Comparison of ENCODE assay signal across 28 mouse cellular contexts in genomic region chr2:51657684-51658083, GRCm38 (mm10). TPM values are rescaled to one million over a fixed set of nuclear protein-coding genes. Genes with fewer than 3 reads are reported as not detected.
DNase-seq lines count a peak whose midpoint lies in the region; ATAC-seq lines count a peak whose summit lies in the region.
"Had no signal": no experiment of that assay in that cellular context is flagged by ENCODE, and none has a peak within 500 bp of the region (broad histone marks: within the 10 kb centered on the region; RNA-seq: fewer than 3 reads in every experiment).

No protein-coding gene starts in this region.

- H3K27me3 ChIP-seq in kidney, embryonic 16.5 days (ENCODE audit: insufficient read depth, low read length): no peaks in the 10 kb centered on the region
- no peaks in the 10 kb centered on the region for H3K27me3 ChIP-seq in midbrain, embryonic 11.5 days (ENCODE audit: control insufficient read depth, insufficient read depth, low read length)
- H3K27me3 ChIP-seq in midbrain, embryonic 16.5 days (ENCODE audit: control insufficient read depth, insufficient read depth, low read depth, low read length): no peaks in the 10 kb centered on the region
- H3K27me3 ChIP-seq: forebrain, embryonic 13.5 days; megakaryocyte, embryonic 14.5 days; neural tube, embryonic 13.5 days; Patski had no signal

- no peaks in the 10 kb centered on the region for H3K4me1 ChIP-seq in kidney, embryonic 16.5 days (ENCODE audit: insufficient read depth, low read length)
- H3K4me1 ChIP-seq in midbrain, embryonic 11.5 days (ENCODE audit: control insufficient read depth, insufficient read depth, low read length): no peaks in the 10 kb centered on the region
- no peaks in the 10 kb centered on the region for H3K4me1 ChIP-seq in midbrain, embryonic 16.5 days (ENCODE audit: control insufficient read depth, insufficient read depth, low read length)
- H3K4me1 ChIP-seq: forebrain, embryonic 13.5 days; megakaryocyte, embryonic 14.5 days; neural tube, embryonic 13.5 days had no signal

- DNase-seq in cerebellum, postnatal 10 days: peak; percentile 20 to 29
- no peak for DNase-seq in cerebellum, postnatal 25 days
- DNase-seq in kidney, postnatal 14 days: peak; percentile 37
- no peak for DNase-seq in midbrain, embryonic 11.5 days (ENCODE audit: low spot score, missing footprints)
- DNase-seq in retina, postnatal 1 day: peak; percentile 92
- DNase-seq: adrenal gland, adult 8-10 months; cerebellum, adult 9-11 months; gastrocnemius, postnatal 14 days; kidney, adult 8-10 months; layer of hippocampus, postnatal 36 days; liver; right cerebral cortex, postnatal 25 days; thymus, adult 18-20 months had no signal

- H3K4me3 ChIP-seq in kidney, embryonic 16.5 days (ENCODE audit: low read length): no peak overlapping the region
- no peak overlapping the region for H3K4me3 ChIP-seq in midbrain, embryonic 11.5 days (ENCODE audit: low read depth, low read length)
- no peak overlapping the region for H3K4me3 ChIP-seq in midbrain, embryonic 16.5 days (ENCODE audit: low read depth, low read length)
- H3K4me3 ChIP-seq: erythroblast, embryonic 14.5 days; forebrain, embryonic 13.5 days; layer of hippocampus, adult 2 months; megakaryocyte, embryonic 14.5 days; neural tube, embryonic 13.5 days had no signal

- H3K36me3 ChIP-seq in kidney, embryonic 16.5 days (ENCODE audit: insufficient read depth, low read length): no peaks in the 10 kb centered on the region
- no peaks in the 10 kb centered on the region for H3K36me3 ChIP-seq in midbrain, embryonic 11.5 days (ENCODE audit: control insufficient read depth, insufficient read depth, low read length)
- H3K36me3 ChIP-seq in midbrain, embryonic 16.5 days (ENCODE audit: control insufficient read depth, insufficient read depth, low read length): no peaks in the 10 kb centered on the region
- H3K36me3 ChIP-seq: neural tube, embryonic 13.5 days had no signal

- H3K9ac ChIP-seq in kidney, embryonic 16.5 days (replicated peaks; ENCODE audit: low read length): no peak overlapping the region
- no peak overlapping the region for H3K9ac ChIP-seq in midbrain, embryonic 11.5 days (ENCODE audit: low read length)
- no peak overlapping the region for H3K9ac ChIP-seq in midbrain, embryonic 16.5 days (ENCODE audit: low read depth, low read length)
- H3K9ac ChIP-seq: forebrain, embryonic 13.5 days; neural tube, embryonic 13.5 days had no signal

- no peak for ATAC-seq in kidney, embryonic 16.5 days (ENCODE audit: low FRiP score, low TSS enrichment)
- peak; percentile 63; the same call in 1 of the 2 replicates for ATAC-seq in midbrain, embryonic 11.5 days (ENCODE audit: low FRiP score)
- ATAC-seq in midbrain, embryonic 16.5 days: no peak
- no peak for ATAC-seq in cerebellum, adult (ENCODE audit: insufficient number of reproducible peaks, low FRiP score, low TSS enrichment)
- ATAC-seq: forebrain, embryonic 13.5 days; inflammation-experienced regulatory T-cells, adult 6 months; Patski had no signal

- no peaks in the 10 kb centered on the region for H3K9me3 ChIP-seq in kidney, embryonic 16.5 days (ENCODE audit: low read length)
- no peaks in the 10 kb centered on the region for H3K9me3 ChIP-seq in midbrain, embryonic 11.5 days (ENCODE audit: control insufficient read depth, low read length)
- no peaks in the 10 kb centered on the region for H3K9me3 ChIP-seq in midbrain, embryonic 16.5 days (replicated peaks; ENCODE audit: control insufficient read depth, low read length, poor library complexity, severe bottlenecking)
- H3K9me3 ChIP-seq: forebrain, embryonic 13.5 days; megakaryocyte, embryonic 14.5 days; neural tube, embryonic 13.5 days had no signal

- no peak overlapping the region for H3K4me2 ChIP-seq in kidney, embryonic 16.5 days (replicated peaks; ENCODE audit: low read depth, low read length)
- no peak overlapping the region for H3K4me2 ChIP-seq in midbrain, embryonic 11.5 days
- H3K4me2 ChIP-seq in midbrain, embryonic 16.5 days (ENCODE audit: low read length): no peak overlapping the region
- H3K4me2 ChIP-seq: forebrain, embryonic 13.5 days; neural tube, embryonic 13.5 days had no signal

- H3K27ac ChIP-seq in kidney, embryonic 16.5 days (ENCODE audit: low read length): no peak overlapping the region
- H3K27ac ChIP-seq in midbrain, embryonic 11.5 days (ENCODE audit: low read depth, low read length): no peak overlapping the region
- H3K27ac ChIP-seq in midbrain, embryonic 16.5 days (ENCODE audit: low read length): no peak overlapping the region
- H3K27ac ChIP-seq: forebrain, embryonic 13.5 days; neural tube, embryonic 13.5 days had no signal

- 45% methylated on average over 3 of the region's 3 CpGs for WGBS in kidney, embryonic 16.5 days
- 55% methylated on average over 3 of the region's 3 CpGs for WGBS in midbrain, embryonic 11.5 days
- WGBS in midbrain, embryonic 16.5 days: 36% methylated on average over 3 of the region's 3 CpGs

RNA-seq across cellular contexts. Expression of gene Tas2r134, which starts 30.4 kb away (rescaled TPM):
- not detected in 2 replicates for polyA plus RNA-seq in kidney, embryonic 16.5 days (2015; fragmentation: Nextera tagmentation; extraction: Ambion mirVana)
- polyA plus RNA-seq in midbrain, embryonic 11.5 days (2014; fragmentation: Nextera tagmentation; extraction: Ambion mirVana): not detected in 2 replicates
- polyA plus RNA-seq in midbrain, embryonic 16.5 days (2015; fragmentation: Nextera tagmentation; extraction: Ambion mirVana): not detected in 2 replicates
- polyA plus RNA-seq: embryonic facial prominence, embryonic 11.5 days; erythroblast, embryonic 14.5 days; forebrain, embryonic 13.5 days; heart, embryonic 16.5 days; inflammation-experienced regulatory T-cells, adult 6 months; liver, embryonic 16.5 days; neural tube, embryonic 13.5 days; Patski; spleen, adult 2 months; stomach, embryonic 14.5 days had no signal

Comparison
In these comparisons a context has a peak if more than half of its experiments do, and no peak if none do; other contexts are left out.
1. DNase-seq: peak in cerebellum, postnatal 10 days (2 of 2), kidney, postnatal 14 days (single experiment) and retina, postnatal 1 day (single experiment); none in cerebellum, postnatal 25 days (0 of 2) and midbrain, embryonic 11.5 days (single experiment).